Mouse (Mus musculus): ENCODE data around the gene Rcsd1. TPM values are rescaled to one million over a fixed set of nuclear protein-coding genes. Genes with fewer than 3 reads are reported as not detected.

Gene Rcsd1
- polyA plus RNA-seq, 1 experiment from 2014 or later: 15.0 TPM

DNA sequence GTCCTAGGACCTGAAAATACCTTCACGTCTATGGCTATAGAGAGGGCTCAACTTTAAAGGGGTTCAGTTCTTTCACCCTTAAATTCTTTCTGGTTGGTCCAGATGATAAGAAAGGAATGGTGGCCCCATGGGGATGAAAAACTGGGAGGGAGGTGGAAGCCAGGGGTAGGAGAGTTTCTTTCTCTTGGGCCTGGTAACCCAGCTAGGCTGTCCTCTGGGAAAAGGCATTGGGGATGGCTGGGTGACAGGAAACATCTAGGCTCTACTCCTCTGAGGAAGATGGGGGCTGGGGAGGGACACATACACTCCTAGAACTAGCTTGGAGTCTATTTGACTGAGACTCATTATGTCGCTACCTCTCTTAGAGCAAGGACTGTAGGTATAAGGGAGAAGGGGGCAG, 21.7 kb downstream of the Rcsd1 start:
- no peaks in the 10 kb centered on the region for H3K9me3 ChIP-seq (ENCODE audit: low read length)
- TF ChIP-seq EP300 (IDR thresholded peaks at IDR 0.05; ENCODE audit: low read depth) (no peak), CTCF (IDR thresholded peaks at IDR 0.05; ENCODE audit: low read depth) (no peak)
- no peak overlapping the region for H3K4me3 ChIP-seq (ENCODE audit: low read depth, low read length)
- no peak overlapping the region for H3K27ac ChIP-seq (ENCODE audit: low read depth)
- H3K36me3 ChIP-seq (replicated peaks; ENCODE audit: insufficient read depth, low read length): peaks cover 10% of the 10 kb centered on the region; the same call in 1 of the 2 replicates
- no peak overlapping the region for H3K9ac ChIP-seq (replicated peaks)
- 87% methylated on average over 2 of the region's 2 CpGs for WGBS (ENCODE audit: insufficient replicate concordance)
- H3K27me3 ChIP-seq (ENCODE audit: insufficient read depth, low read length): no peaks in the 10 kb centered on the region
- ATAC-seq: no peak
- peaks cover 8% of the 10 kb centered on the region; the same call in 1 of the 2 replicates for H3K4me1 ChIP-seq (ENCODE audit: insufficient read depth)
- no peak for DNase-seq
- H3K4me2 ChIP-seq (ENCODE audit: low read depth, low read length): no peak overlapping the region

GRCm38 (mm10) chr1:165686963-165687362, 22.6 kb downstream of the Rcsd1 start:
- H3K9ac ChIP-seq (replicated peaks): no peak overlapping the region
- no peaks in the 10 kb centered on the region for H3K9me3 ChIP-seq (ENCODE audit: low read length)
- H3K4me1 ChIP-seq (ENCODE audit: insufficient read depth): 0 out of 2 replicates have a peak, but pooled peaks cover 5% of the 10 kb centered on the region
- TF ChIP-seq CTCF (IDR thresholded peaks at IDR 0.05; ENCODE audit: low read depth): no peak
- no peak for TF ChIP-seq EP300 (IDR thresholded peaks at IDR 0.05; ENCODE audit: low read depth)
- ATAC-seq (no peak), DNase-seq (no peak)
- no peak overlapping the region for H3K27ac ChIP-seq (ENCODE audit: low read depth)
- H3K4me2 ChIP-seq (ENCODE audit: low read depth, low read length): no peak overlapping the region
- no peaks in the 10 kb centered on the region for H3K27me3 ChIP-seq (ENCODE audit: insufficient read depth, low read length)
- H3K4me3 ChIP-seq (ENCODE audit: low read depth, low read length): no peak overlapping the region
- WGBS (ENCODE audit: insufficient replicate concordance): 30% methylated on average over 8 of the region's 8 CpGs
- H3K36me3 ChIP-seq (replicated peaks; ENCODE audit: insufficient read depth, low read length): peaks cover 7% of the 10 kb centered on the region; the same call in 1 of the 2 replicates

GRCm38 (mm10) chr1:165686349-165686748, 23.2 kb downstream of the Rcsd1 start:
- TF ChIP-seq EP300 (IDR thresholded peaks at IDR 0.05; ENCODE audit: low read depth) (no peak), CTCF (IDR thresholded peaks at IDR 0.05; ENCODE audit: low read depth) (no peak)
- ATAC-seq (no peak), DNase-seq (no peak)
- H3K9me3 ChIP-seq (ENCODE audit: low read length): no peaks in the 10 kb centered on the region
- no peak overlapping the region for H3K27ac ChIP-seq (ENCODE audit: low read depth)
- no peak overlapping the region for H3K4me3 ChIP-seq (ENCODE audit: low read depth, low read length)
- 0 out of 2 replicates have a peak, but pooled peaks cover 5% of the 10 kb centered on the region for H3K4me1 ChIP-seq (ENCODE audit: insufficient read depth)
- H3K9ac ChIP-seq (replicated peaks): no peak overlapping the region
- H3K27me3 ChIP-seq (ENCODE audit: insufficient read depth, low read length): no peaks in the 10 kb centered on the region
- 69% methylated on average over 6 of the region's 6 CpGs for WGBS (ENCODE audit: insufficient replicate concordance)
- no peak overlapping the region for H3K4me2 ChIP-seq (ENCODE audit: low read depth, low read length)
- peaks cover 7% of the 10 kb centered on the region; the same call in 1 of the 2 replicates for H3K36me3 ChIP-seq (replicated peaks; ENCODE audit: insufficient read depth, low read length)

GRCm38 (mm10) chr1:165684261-165685203, 25.0 kb downstream of the Rcsd1 start:
- no peaks in the 10 kb centered on the region for H3K27me3 ChIP-seq (ENCODE audit: insufficient read depth, low read length)
- no peak for ATAC-seq
- peaks cover 5% of the 10 kb centered on the region; the same call in 1 of the 2 replicates for H3K36me3 ChIP-seq (replicated peaks; ENCODE audit: insufficient read depth, low read length)
- WGBS (ENCODE audit: insufficient replicate concordance): 65% methylated on average over 15 of the region's 15 CpGs
- H3K9me3 ChIP-seq (ENCODE audit: low read length): no peaks in the 10 kb centered on the region
- no peak overlapping the region for H3K4me2 ChIP-seq (ENCODE audit: low read depth, low read length)
- no peak overlapping the region for H3K4me3 ChIP-seq (ENCODE audit: low read depth, low read length)
- no peak overlapping the region for H3K9ac ChIP-seq (replicated peaks)
- no peak for DNase-seq
- H3K27ac ChIP-seq (ENCODE audit: low read depth): peak overlapping the region; percentile 22
- H3K4me1 ChIP-seq (ENCODE audit: insufficient read depth): peaks cover 19% of the 10 kb centered on the region
- no peak for TF ChIP-seq CTCF (IDR thresholded peaks at IDR 0.05; ENCODE audit: low read depth)

- Histone ChIP-seq H3K4me3 (ENCODE audit: low read depth, low read length) (no peak overlapping the region), H3K9me3 (ENCODE audit: low read length) (no peaks in the 10 kb centered on the region), H3K36me3 (replicated peaks; ENCODE audit: insufficient read depth, low read length) (peaks cover 8% of the 10 kb centered on the region), H3K27me3 (ENCODE audit: insufficient read depth, low read length) (no peaks in the 10 kb centered on the region), H3K4me1 (ENCODE audit: insufficient read depth) (peaks cover 19% of the 10 kb centered on the region), H3K27ac (ENCODE audit: low read depth) (peak overlapping the region; percentile 77), H3K4me2 (ENCODE audit: low read depth, low read length) (0 out of 2 replicates have a peak overlapping the region, but pooled peaks have one; percentile 38), H3K9ac (replicated peaks) (no peak overlapping the region)
- no peak for DNase-seq
- TF ChIP-seq EP300 (IDR thresholded peaks at IDR 0.05; ENCODE audit: low read depth) (0 out of 2 replicates have a peak, but pooled peaks have one; percentile 32), CTCF (IDR thresholded peaks at IDR 0.05; ENCODE audit: low read depth) (no peak)
- 51% methylated on average over 18 of the region's 18 CpGs for WGBS (ENCODE audit: insufficient replicate concordance)
- ATAC-seq: peak; percentile 25; the same call in 1 of the 2 replicates
Measured at GRCm38 (mm10) chr1:165682056-165682853, 27.3 kb downstream of the Rcsd1 start.

All from liver, postnatal 0 days (tissue).